Mouse (Mus musculus): ENCODE measurements around the gene Map3k7. TPM values are rescaled to one million over a fixed set of nuclear protein-coding genes. Genes with fewer than 3 reads are reported as not detected.
A peak's percentile ranks its signal among the peaks of the same experiment; 100 is the strongest.

Gene Map3k7
- polyA plus RNA-seq, 1 experiment from 2014 or later: 5.3 TPM

- no peak overlapping the region for H3K4me3 ChIP-seq (ENCODE audit: low read length)
- no peak overlapping the region for H3K4me2 ChIP-seq (ENCODE audit: low read depth, low read length)
- H3K36me3 ChIP-seq (ENCODE audit: control insufficient read depth, insufficient read depth, low read length): no peaks in the 10 kb centered on the region
- no peak overlapping the region for H3K27ac ChIP-seq (ENCODE audit: low read length)
- H3K4me1 ChIP-seq (ENCODE audit: control insufficient read depth, insufficient read depth, low read length): no peaks in the 10 kb centered on the region
- H3K27me3 ChIP-seq (replicated peaks; ENCODE audit: control insufficient read depth, insufficient read depth, low read length): no peaks in the 10 kb centered on the region
- no peaks in the 10 kb centered on the region for H3K9me3 ChIP-seq (ENCODE audit: control insufficient read depth, low read length)
- ATAC-seq: no peak
- H3K9ac ChIP-seq (ENCODE audit: low read depth, low read length): no peak overlapping the region
- 55% methylated on average over 4 of the region's 4 CpGs for WGBS
These were observed 85.9 kb downstream of the Map3k7 start for GRCm38 (mm10) chr4:32049824-32050223.

GRCm38 (mm10) chr4:32053171-32053570 lies 89.3 kb downstream of the Map3k7 start:
- Histone ChIP-seq H3K4me1 (ENCODE audit: control insufficient read depth, insufficient read depth, low read length) (no peaks in the 10 kb centered on the region; the same call in 1 of the 2 replicates), H3K9me3 (ENCODE audit: control insufficient read depth, low read length) (no peaks in the 10 kb centered on the region), H3K4me2 (ENCODE audit: low read depth, low read length) (no peak overlapping the region), H3K27me3 (replicated peaks; ENCODE audit: control insufficient read depth, insufficient read depth, low read length) (no peaks in the 10 kb centered on the region), H3K36me3 (ENCODE audit: control insufficient read depth, insufficient read depth, low read length) (no peaks in the 10 kb centered on the region), H3K9ac (ENCODE audit: low read depth, low read length) (no peak overlapping the region), H3K4me3 (ENCODE audit: low read length) (no peak overlapping the region), H3K27ac (ENCODE audit: low read length) (no peak overlapping the region)
- WGBS: 91% methylated on average over 14 of the region's 14 CpGs
- no peak for ATAC-seq

- WGBS: 22% methylated on average over 21 of the region's 21 CpGs
- H3K9me3 ChIP-seq (ENCODE audit: control insufficient read depth, low read length): no peaks in the 10 kb centered on the region
- no peaks in the 10 kb centered on the region; the same call in 1 of the 2 replicates for H3K4me1 ChIP-seq (ENCODE audit: control insufficient read depth, insufficient read depth, low read length)
- no peak overlapping the region for H3K27ac ChIP-seq (ENCODE audit: low read length)
- H3K4me2 ChIP-seq (ENCODE audit: low read depth, low read length): peak overlapping the region; percentile 53
- no peaks in the 10 kb centered on the region for H3K36me3 ChIP-seq (ENCODE audit: control insufficient read depth, insufficient read depth, low read length)
- peak overlapping the region; percentile 39 for H3K9ac ChIP-seq (ENCODE audit: low read depth, low read length)
- peak; percentile 93 for ATAC-seq
- H3K27me3 ChIP-seq (replicated peaks; ENCODE audit: control insufficient read depth, insufficient read depth, low read length): no peaks in the 10 kb centered on the region
- H3K4me3 ChIP-seq (ENCODE audit: low read length): peak overlapping the region; percentile 46
These were observed 91.5 kb downstream of the Map3k7 start for GRCm38 (mm10) chr4:32055151-32056052.

- H3K4me3 ChIP-seq (ENCODE audit: low read length): no peak overlapping the region
- ATAC-seq: peak; percentile 22; the same call in 1 of the 2 replicates
- H3K27ac ChIP-seq (ENCODE audit: low read length): no peak overlapping the region
- 70% methylated on average over 7 of the region's 7 CpGs for WGBS
- no peak overlapping the region for H3K4me2 ChIP-seq (ENCODE audit: low read depth, low read length)
- no peak overlapping the region for H3K9ac ChIP-seq (ENCODE audit: low read depth, low read length)
- no peaks in the 10 kb centered on the region for H3K27me3 ChIP-seq (replicated peaks; ENCODE audit: control insufficient read depth, insufficient read depth, low read length)
- no peaks in the 10 kb centered on the region for H3K9me3 ChIP-seq (ENCODE audit: control insufficient read depth, low read length)
- H3K4me1 ChIP-seq (ENCODE audit: control insufficient read depth, insufficient read depth, low read length): no peaks in the 10 kb centered on the region; the same call in 1 of the 2 replicates
- no peaks in the 10 kb centered on the region for H3K36me3 ChIP-seq (ENCODE audit: control insufficient read depth, insufficient read depth, low read length)
These were observed 92.5 kb downstream of the Map3k7 start for GRCm38 (mm10) chr4:32056441-32056840.

GRCm38 (mm10) chr4:32057102-32057501 lies 93.2 kb downstream of the Map3k7 start:
- no peak overlapping the region for H3K4me3 ChIP-seq (ENCODE audit: low read length)
- no peak overlapping the region for H3K4me2 ChIP-seq (ENCODE audit: low read depth, low read length)
- no peak overlapping the region for H3K9ac ChIP-seq (ENCODE audit: low read depth, low read length)
- no peaks in the 10 kb centered on the region for H3K9me3 ChIP-seq (ENCODE audit: control insufficient read depth, low read length)
- 0 out of 2 replicates have a peak, but pooled peaks have one; percentile 34 for ATAC-seq
- 52% methylated on average over 5 of the region's 5 CpGs for WGBS
- no peak overlapping the region for H3K27ac ChIP-seq (ENCODE audit: low read length)
- no peaks in the 10 kb centered on the region for H3K36me3 ChIP-seq (ENCODE audit: control insufficient read depth, insufficient read depth, low read length)
- no peaks in the 10 kb centered on the region for H3K27me3 ChIP-seq (replicated peaks; ENCODE audit: control insufficient read depth, insufficient read depth, low read length)
- no peaks in the 10 kb centered on the region; the same call in 1 of the 2 replicates for H3K4me1 ChIP-seq (ENCODE audit: control insufficient read depth, insufficient read depth, low read length)

GRCm38 (mm10) chr4:32060686-32061085 lies 96.8 kb downstream of the Map3k7 start:
- 87% methylated on average over 4 of the region's 4 CpGs for WGBS
- no peak for ATAC-seq
- Histone ChIP-seq H3K36me3 (ENCODE audit: control insufficient read depth, insufficient read depth, low read length) (no peaks in the 10 kb centered on the region), H3K9ac (ENCODE audit: low read depth, low read length) (no peak overlapping the region), H3K4me2 (ENCODE audit: low read depth, low read length) (no peak overlapping the region), H3K27ac (ENCODE audit: low read length) (no peak overlapping the region), H3K27me3 (replicated peaks; ENCODE audit: control insufficient read depth, insufficient read depth, low read length) (no peaks in the 10 kb centered on the region), H3K4me1 (ENCODE audit: control insufficient read depth, insufficient read depth, low read length) (no peaks in the 10 kb centered on the region; the same call in 1 of the 2 replicates), H3K9me3 (ENCODE audit: control insufficient read depth, low read length) (no peaks in the 10 kb centered on the region), H3K4me3 (ENCODE audit: low read length) (no peak overlapping the region)

- 80% methylated on average over 4 of the region's 4 CpGs for whole genome bisulfite sequencing
- Histone ChIP-seq H3K9ac (ENCODE audit: low read depth, low read length) (no peak overlapping the region), H3K36me3 (ENCODE audit: control insufficient read depth, insufficient read depth, low read length) (no peaks in the 10 kb centered on the region), H3K9me3 (ENCODE audit: control insufficient read depth, low read length) (no peaks in the 10 kb centered on the region), H3K4me2 (ENCODE audit: low read depth, low read length) (no peak overlapping the region), H3K4me3 (ENCODE audit: low read length) (no peak overlapping the region), H3K27ac (ENCODE audit: low read length) (no peak overlapping the region), H3K4me1 (ENCODE audit: control insufficient read depth, insufficient read depth, low read length) (no peaks in the 10 kb centered on the region), H3K27me3 (replicated peaks; ENCODE audit: control insufficient read depth, insufficient read depth, low read length) (no peaks in the 10 kb centered on the region)
- no peak for ATAC-seq
These were observed 98.6 kb downstream of the Map3k7 start for GRCm38 (mm10) chr4:32062381-32063059.

- no peaks in the 10 kb centered on the region for H3K36me3 ChIP-seq (ENCODE audit: control insufficient read depth, insufficient read depth, low read length)
- ATAC-seq: no peak
- H3K4me3 ChIP-seq (ENCODE audit: low read length): no peak overlapping the region
- H3K4me2 ChIP-seq (ENCODE audit: low read depth, low read length): no peak overlapping the region
- H3K9ac ChIP-seq (ENCODE audit: low read depth, low read length): no peak overlapping the region
- no peaks in the 10 kb centered on the region for H3K9me3 ChIP-seq (ENCODE audit: control insufficient read depth, low read length)
- H3K27me3 ChIP-seq (replicated peaks; ENCODE audit: control insufficient read depth, insufficient read depth, low read length): no peaks in the 10 kb centered on the region
- no peaks in the 10 kb centered on the region for H3K4me1 ChIP-seq (ENCODE audit: control insufficient read depth, insufficient read depth, low read length)
- H3K27ac ChIP-seq (ENCODE audit: low read length): no peak overlapping the region
- 86% methylated on average over 3 of the region's 3 CpGs for WGBS
These were observed 99.4 kb downstream of the Map3k7 start for GRCm38 (mm10) chr4:32063291-32063690.
